Mouse (Mus musculus) brain, embryonic 18.5 days (tissue): ENCODE measurements around the gene Jak3.
"Not testable (repeated sequence)": the region's sequence is repeated elsewhere in the genome, so short reads cannot be mapped to it uniquely, and the experiment has no call there.

Experiments used
- DNase-seq: peaks from one replicate; pipeline ENCODE4 v3.0.0-alpha.2; 2012; ENCODE audit warnings: low read depth, low spot score

Jak3 gene

DNA sequence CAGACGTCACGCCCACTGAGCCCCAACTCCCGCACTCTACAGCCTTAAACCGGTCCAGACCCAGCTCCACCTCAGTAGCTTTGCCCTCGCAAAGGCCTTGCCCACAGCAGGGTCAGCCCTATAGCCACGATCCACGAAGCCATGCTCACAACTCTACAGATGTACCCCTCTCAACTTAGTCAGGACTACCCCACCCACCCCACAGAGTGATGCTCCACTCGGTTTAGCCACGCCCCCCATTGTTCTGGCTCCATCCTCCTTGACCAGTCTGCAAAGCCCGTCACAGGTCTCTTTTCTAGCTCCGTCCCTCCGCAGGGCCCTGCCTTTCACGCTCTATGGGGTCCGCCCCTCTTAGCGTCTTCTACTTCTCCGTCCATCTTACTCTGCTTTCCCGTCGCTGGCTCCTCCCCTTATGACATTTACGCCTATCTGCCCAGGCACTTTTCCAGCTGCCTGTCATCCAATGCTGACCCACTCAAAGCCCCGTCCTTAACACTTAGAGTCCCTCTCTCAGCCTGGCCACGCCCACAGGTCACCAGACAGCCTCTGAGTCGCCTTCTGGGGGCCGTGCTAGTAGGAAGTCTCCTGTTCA, 10.1 kb downstream of the Jak3 start:
- no peak for DNase-seq

DNA sequence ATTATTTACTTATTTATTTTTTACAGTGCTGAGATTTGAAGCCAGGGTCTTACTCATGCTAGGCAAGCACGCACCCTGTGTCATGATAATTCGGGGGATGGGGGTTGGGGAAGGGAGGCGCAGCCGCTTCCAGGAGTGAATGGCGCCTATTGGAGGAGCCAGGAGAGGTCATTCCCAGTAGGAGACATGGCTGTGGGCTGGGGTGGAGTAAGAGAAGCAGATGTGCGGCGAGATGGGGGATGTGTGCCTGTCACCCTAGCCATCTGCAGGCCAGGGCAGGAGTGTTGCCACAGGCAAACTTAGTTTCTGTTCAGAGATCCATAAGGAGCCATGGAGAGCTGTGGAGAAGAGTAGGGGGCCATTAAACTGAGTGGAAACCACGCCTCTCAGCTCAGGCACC, 11.5 kb downstream of the Jak3 start:
- no peak for DNase-seq

DNA sequence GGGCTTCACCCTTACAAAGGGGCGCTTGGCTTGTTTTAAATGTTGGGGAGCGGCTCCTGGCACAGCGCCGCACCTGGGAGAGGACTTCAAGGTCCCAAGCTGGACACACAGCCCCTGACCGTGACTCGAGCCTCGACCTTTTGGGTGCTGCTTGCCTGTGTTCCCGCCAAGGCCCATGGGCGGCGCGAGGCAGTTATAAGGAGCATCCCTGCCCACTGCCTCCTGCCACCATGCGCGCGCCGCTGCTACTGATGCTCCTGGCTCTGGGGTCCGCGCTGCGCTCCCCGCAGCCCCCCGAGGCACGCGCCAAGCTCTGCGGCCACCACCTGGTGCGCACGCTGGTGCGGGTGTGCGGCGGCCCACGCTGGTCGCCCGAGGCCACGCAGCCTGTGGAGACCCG, 12.9 kb downstream of the Jak3 start, which contains the start of gene Insl3:
Gene Insl3, plus strand, starts transcription at position 187 of the 400 bp plus-strand sequence.
- no peak for DNase-seq

DNA sequence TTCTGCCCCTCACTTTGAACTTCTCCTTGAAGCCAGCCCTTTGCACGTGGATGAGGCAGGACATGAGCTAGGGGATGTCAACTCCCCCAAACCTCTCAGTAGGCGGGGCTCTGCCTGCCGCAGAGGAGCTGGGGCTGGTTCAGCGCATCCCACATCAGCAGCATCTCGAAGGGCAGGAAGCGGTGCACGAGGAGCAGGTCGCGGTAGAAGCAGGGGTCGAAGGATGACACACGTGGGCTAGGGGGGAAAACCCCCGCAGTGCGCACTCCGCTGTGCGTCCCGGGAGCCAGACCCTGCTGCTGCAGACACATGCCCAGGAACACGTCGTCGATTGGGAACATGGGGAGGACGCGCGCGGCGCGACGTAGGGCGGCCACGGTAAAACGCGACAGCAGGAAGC, 16.4 kb downstream of the Jak3 start:
- no peak for DNase-seq

DNA sequence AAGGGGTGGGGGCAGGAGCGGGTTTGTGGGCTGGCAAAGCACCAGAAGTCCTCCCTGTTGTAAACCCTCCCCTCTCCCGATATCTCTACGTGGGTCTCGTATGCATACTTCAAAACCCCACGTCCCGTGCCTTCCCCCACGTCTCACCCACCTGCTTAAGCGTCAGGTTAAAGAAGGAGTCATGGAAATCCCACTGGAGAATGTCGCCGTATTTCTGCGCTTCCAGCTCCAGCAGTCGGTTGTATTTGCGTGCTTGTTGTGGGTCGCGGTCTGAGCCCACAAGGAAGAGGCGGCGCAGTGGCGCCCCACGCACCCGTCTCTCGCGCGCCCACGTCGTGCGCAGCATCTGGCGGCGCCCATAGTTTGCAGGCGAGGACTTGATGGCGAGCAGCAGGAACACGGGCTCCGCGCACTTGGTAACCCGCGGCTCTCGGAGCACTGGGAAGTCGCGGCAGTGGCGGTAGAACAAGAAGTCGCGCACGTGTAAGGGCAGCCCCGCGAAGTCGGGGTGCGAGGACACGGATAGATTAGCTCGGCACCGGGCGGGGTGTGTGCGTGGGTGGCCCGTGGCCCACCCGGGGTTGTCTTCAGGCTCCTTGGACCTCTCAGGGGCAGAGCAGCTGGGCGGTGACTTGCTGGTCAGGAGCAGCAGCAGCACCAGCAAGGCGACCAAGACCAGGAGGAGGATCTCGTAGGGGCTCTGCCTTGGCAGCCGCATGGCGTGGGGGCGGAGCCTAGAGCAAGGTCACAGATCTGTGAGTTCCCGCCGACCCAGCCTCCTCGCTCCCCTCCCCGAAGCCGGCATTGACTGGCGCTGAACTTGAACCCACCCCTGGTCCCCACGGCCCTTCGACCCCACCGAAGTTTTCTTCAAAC, 17.3 kb downstream of the Jak3 start:
- DNase-seq: no peak

DNA sequence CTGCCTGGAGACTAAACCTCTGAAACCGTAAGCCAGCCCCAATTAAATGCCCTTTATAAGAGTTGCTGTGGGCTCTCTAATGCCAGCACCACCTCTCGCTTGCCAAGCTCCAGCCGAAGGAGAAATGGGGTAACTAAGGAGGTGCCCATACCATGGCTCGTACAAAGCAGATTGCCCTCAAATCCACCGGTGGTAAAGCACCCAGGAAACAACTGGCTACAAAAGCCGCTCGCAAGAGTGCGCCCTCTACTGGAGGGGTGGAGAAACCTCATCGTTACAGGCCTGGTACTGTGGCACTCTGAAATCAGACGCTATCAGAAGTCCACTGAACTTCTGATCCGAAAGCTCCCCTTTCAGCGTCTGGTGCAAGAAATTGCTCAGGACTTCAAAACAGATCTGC, 19.4 kb downstream of the Jak3 start:
- DNase-seq: not testable (repeated sequence)

DNA sequence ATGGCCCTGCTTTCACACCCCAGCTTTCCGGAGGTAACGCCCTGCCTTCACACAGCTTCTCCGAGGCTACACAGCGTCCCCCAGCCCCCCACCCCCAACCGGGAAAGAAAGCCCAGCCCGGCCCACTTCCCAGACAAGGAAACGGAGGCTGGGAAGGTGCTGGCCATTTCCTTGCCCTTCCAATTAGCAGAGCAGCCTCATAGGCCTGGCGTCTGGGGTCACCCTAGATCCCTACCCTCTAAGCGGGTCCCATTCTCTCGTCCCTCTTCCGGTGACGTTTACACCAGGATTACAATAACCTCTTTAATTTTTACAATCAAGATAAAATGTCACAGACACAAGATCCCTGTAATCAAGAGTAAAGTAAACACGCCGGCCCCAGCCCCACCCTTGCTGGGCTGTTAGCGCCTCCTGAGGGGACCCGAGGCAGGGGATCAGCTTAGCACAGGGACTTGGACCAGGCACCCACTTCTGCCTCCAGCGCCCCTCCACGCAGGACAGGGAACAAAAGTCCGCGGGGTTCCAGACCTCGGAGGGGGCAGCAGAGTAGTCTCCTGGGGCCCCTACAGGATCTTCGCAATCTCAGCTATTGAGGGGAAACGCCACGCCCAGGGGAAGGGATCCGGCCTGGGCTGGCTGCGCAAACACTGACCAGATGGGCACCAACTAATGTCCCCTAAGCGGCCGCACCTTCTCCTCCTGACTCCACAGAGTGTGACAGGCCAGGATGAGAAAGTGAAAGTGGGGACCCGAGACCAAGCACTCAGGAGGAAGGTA, 24.6 kb downstream of the Jak3 start:
- no peak for DNase-seq

DNA sequence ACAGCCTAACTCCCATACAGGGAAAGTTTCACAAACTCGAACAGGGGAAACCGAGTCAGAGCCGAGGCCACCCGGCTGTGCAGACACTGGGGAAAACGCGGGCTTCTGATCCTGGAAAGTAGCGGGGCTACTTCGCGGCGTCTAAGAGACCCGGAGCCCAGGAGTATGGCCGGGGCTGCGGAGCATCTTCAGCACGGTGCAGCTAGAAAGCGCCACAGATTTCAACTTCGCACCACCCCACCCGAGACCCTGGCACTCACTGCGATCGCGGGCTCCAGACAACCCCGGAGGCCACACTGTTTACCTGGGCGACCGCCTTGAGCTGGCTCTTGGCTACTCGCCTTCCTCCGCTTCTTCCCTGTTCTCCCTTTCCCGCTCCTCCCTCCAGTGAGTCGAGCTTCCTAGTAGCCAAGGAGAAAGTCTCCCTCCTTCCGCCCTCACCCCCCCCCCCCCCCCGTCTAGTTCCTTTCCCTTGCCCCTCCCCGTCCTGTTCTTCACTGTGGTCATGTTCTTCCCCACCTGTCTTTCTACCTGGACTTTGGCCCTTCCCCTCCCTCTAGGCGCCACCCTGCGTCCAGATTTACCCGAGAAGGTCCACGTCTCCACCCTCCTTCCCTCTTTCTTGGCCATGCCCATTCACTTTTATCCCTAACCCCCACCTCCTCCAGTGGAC, 25.5 kb downstream of the Jak3 start, which contains the start of gene B3gnt3:
Gene B3gnt3, minus strand, starts transcription at position 376 of the 673 bp plus-strand sequence.
- DNase-seq: no peak

DNA sequence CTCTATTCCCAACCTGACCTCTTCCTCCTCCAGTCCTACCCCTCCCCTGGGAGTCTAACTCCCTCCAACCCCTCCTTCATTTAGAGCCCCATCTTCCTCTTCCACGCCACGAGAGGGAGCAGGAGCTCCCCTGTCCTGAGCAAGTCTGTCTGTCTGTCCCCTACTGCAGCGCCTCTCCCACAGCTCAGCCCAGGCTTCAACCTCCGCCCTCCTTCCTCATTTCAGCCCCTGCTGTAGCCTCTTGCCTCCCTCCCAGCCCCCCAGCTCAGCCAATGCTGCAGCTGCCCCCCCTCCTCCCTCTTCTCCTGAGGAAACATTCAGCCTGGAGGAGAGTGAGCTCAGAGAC, 26.0 kb downstream of the Jak3 start:
- no peak for DNase-seq

DNA sequence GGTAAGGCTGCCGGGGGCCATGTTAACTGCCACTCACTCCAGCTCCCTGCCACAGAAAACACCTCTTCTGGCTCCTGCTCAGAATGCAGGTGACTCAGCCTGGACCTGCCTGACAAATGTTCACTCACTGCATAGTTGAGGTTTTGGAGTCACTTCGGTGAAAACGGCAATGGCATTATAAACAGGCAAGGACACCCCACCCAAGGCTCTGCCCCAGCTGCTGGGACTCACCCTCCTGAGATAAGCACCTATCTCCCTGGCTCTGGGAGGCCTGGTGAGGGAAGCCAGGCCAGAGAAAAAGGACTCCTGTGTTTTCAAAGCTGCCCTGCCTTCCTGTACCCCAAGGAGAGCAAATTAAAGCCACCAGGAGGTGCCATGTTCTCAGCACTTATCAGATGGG, 26.8 kb downstream of the Jak3 start:
- DNase-seq: no peak

DNA sequence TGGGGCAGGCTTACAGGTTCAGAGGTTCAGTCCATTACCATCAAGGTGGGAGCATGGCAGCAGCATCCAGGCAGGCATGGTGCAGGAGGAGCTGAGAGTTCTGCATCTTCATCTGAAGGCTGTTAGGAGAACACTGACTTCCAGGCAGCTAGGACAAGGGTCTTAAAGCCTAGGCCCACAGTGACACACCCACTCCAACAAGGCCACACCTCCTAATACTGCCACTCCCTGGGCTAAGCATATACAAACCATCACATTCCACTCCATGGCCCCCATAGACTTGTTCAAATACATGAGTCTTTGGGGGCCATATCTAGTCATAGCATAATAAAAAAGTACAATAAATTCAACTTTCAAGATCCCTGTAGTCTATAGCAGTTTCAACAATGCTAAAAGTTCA, 27.3 kb downstream of the Jak3 start:
- not testable (repeated sequence) for DNase-seq

DNA sequence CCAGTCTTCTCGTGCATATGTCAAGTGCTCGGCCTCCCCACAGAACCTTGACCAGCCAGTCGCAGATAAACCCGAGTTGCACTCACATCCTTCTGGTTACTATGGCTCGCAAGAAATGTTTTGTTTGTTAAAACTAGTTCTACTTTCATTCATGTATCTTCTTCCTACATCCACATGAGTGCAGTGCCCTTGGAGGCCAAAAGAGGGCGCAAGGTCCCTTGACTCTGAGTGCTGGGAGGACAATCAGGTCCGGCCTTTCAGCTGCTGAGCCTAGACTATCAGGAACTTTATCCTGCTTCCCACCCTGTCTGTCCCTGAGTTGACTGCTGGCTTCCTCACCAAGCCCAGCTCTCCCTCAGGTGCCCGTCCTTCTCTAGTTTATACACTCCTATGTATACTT, 31.8 kb downstream of the Jak3 start:
- no peak for DNase-seq

DNA sequence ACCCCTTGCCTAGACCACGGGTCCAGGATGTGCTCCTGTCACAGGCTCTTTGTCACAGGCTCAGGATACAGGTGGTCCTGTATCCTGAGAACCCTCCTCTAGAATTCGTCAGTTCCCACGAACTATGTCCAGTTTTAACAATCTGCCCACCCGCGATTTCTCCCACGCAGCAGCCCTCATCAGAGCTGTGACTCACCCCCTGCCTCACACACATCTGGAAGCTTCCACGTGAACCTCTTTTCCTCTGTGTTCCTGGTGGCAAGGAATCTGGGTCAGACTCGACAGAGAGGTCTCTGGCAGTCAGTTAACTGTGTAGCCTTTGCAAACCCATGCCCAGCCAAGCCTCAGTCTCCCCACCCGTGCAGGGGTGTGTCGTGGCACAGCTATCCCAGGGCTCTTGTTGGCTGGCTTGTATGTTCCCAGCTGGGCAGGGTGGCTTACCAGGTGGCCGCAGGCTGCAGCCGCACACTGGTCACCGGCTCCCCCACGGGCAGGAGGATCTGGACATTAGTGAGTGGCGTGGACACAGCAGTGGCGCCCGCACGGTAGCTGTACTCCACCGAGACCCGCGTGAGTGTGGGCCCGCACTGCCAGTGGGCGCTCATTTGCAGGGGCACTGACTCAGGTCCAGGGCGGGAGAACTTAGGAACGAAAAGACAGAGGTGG, 33.2 kb downstream of the Jak3 start:
- no peak for DNase-seq

DNA sequence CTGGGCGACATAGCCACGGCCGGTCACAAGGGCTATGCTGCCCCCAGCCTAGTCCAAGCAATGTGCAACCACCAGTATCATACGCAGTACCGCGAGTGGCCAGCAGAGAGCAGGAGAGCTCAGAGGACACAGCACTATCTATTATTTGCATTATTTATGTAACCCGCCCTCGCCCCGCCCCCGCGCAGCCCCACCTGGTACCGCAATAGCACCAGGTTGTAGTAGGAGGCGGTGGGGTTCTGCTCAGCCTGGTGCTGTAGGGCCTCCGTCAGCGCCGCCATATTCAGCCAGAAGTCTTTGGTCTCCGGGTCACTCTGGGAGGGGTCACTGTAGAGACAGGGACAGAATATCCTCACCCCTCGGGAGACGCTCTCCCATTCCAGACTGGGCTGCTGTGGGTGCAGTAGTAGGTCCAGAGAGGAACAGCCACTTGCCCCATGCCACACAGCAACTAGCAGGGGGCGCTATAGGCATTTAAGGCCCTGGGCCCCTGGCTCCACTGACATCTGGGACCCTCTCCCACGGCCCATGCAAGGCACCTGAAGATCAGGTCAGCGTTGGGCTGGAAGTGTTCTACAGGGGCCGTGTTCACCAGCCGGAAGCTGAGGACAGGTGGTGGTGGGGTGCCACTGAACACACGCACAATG, 33.8 kb downstream of the Jak3 start:
- no peak for DNase-seq

DNA sequence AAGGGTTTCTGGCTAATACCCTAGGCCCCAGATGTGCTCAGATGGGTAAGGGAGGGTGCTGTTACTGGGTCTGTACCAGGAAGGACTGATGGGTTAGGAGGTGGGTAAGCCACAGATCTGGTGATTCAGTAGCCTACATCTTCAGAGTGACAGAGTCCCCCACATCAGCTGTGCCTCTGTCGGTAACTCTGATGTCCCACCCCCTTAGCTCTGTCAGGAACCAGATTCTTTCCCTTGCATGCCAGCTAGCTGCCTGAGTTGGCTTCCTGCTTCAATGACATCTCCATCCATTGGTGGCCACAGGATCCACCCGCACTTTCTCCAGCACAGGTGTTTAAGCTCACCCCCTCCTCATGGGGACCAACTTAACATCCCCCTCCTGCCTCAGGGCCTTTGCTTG, 35.5 kb downstream of the Jak3 start:
- no peak for DNase-seq

DNA sequence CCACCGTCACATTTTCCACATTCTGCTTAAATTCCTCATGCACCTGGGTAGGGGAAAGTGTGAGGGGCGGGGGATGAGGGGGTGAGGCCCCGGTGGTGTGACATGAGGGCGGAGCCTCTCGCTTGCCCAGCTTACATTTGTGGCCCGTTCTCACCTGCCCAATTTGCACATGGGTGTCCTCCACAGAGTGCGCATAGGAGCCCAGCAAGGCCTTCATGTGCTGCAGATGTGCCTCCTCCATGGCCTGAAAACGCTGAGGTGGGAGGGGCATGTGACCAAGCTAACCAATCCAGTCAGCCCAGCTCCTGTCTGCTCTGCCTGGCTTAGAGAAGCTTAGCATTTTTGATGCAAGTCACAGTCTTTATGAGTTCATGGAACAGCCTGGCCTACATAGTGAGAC, 39.4 kb downstream of the Jak3 start:
- no peak for DNase-seq

DNA sequence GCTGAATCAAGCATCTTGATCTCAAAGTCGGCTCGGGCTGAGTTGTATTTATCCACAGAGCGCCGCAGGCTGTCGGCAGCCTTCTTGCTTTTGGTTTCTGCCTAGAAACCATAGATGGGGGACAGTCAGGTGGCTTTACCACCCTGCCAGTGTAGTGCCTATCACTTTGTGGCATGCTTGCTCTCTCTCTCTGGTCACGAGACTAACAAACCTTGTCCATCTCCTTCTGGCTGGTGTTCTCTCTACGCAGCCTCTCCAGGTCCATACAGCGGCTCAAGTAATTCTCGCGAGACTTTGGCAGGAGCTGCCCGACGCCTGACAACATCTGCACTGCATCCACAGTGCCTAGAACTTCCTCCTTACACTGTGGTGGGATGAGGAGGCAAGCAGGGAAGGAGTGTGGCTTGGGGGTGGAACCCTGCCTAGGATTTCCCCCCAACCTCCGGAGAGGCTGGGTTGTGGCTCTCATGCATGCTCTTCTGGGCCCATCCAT, 40.5 kb downstream of the Jak3 start:
- no peak for DNase-seq

DNA sequence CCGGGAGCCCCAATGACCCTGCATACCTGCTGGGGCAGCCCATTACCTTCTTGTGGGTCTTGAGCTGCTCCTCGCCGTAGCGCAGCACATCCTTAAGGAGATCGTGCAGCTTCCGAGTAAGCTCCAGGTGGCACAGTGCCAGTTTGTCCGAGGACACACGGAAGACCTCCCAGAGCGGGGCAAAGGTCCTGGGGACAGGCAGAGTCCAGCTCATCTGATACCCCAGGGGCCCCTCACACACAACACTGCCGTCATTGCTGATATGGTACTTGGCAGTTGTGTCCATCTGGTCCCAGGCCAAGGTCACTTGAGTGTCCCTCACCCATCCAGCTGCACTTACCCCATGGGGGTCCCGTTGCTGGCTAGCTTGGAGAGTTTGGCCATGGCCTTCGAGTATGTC, 41.0 kb downstream of the Jak3 start:
- no peak for DNase-seq

DNA sequence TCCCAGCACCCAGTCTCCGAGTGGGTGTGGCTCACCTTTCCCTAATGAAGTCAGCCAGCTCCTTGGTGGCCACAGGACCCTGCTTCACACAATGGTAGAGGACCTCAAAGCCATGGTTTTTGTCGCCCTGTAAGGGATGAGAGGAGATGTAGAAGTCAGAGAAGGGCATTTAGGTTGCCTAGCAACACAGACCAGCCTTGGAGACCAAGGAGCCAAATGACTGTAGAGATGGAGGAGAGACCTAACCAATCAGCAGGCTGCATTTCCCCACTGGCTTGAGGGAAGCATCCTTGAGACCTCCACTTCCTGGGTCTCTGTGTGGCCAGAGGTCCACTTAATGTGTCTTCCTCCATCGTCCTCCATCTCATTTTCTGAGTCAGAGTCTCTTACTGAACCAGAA, 42.2 kb downstream of the Jak3 start:
- no peak for DNase-seq

DNA sequence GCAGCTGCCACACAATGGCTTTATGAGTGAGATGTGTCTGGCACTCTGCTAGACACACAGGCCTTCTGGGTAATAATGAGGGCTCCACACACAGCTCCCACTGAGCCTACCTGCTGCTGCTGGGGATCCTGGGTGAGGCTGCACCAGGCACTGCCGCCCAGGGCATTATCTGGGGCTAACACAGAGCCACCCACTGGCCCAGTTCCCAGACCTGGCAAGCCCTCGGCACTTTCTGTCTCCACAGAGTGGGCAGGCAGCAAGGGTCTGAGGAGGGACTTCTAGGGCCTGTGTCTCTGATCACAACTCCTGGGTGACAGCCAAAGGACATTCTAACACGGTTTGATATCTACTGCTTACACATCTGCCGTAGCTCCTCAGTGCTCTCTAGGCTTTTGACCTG, 43.1 kb downstream of the Jak3 start:
- DNase-seq: no peak
